Mouse (Mus musculus): ENCODE measurements around the gene Cept1.

- TF ChIP-seq ZC3H11A (IDR thresholded peaks at IDR 0.05; ENCODE audit: borderline replicate concordance, low read depth, low read length) (no peak), CHD2 (IDR thresholded peaks at IDR 0.05; ENCODE audit: low read depth, low read length) (no peak), MAFK (IDR thresholded peaks at IDR 0.05; ENCODE audit: insufficient read depth, low read depth, low read length) (no peak), HCFC1 (IDR thresholded peaks at IDR 0.05; ENCODE audit: borderline replicate concordance, insufficient read depth, low read length) (no peak), ZNF384 (IDR thresholded peaks at IDR 0.05; ENCODE audit: low read depth, low read length) (no peak)
These were observed 85.1 kb downstream of the Cept1 start for GRCm38 (mm10) chr3:106462493-106462892.

All from ES-E14 (cell line).